ENCODE assay signal across 8 mouse cellular contexts in genomic region chr8:95242826-95243571, GRCm38 (mm10). TPM values are rescaled to one million over a fixed set of nuclear protein-coding genes. Genes with fewer than 3 reads are reported as not detected.
DNase-seq lines count a peak whose midpoint lies in the region; ATAC-seq lines count a peak whose summit lies in the region.

No protein-coding gene starts in this region.

- peak; percentile 72 to 84 for DNase-seq in adrenal gland, adult (ENCODE audit: inconsistent age in 2 of 2, low spot score in 1 of 2)
- DNase-seq in adrenal gland, postnatal 4 days (ENCODE audit: low spot score in 2 of 2): no peak
- peak; percentile 78 for DNase-seq in brain, adult 2 months (ENCODE audit: low read depth, low spot score)
- peak; percentile 70 to 74 for DNase-seq in layer of hippocampus, postnatal 36 days
- DNase-seq in retina, embryonic 14.5 days (ENCODE audit: low spot score): peak; percentile 63
- DNase-seq in spleen, adult 12 weeks (ENCODE audit: low spot score): no peak
- DNase-seq in urinary bladder, postnatal 4 days (ENCODE audit: low spot score in 2 of 2): no peak

- ATAC-seq in hindbrain, embryonic 15.5 days (ENCODE audit: low FRiP score, low read depth): peak; percentile 89

- H3K36me3 ChIP-seq in hindbrain, embryonic 15.5 days: no peaks in the 10 kb centered on the region

- H3K4me1 ChIP-seq in hindbrain, embryonic 15.5 days (replicated peaks): peaks cover 36% of the 10 kb centered on the region

- 11% methylated on average over 12 of the region's 12 CpGs for WGBS in hindbrain, embryonic 15.5 days

- H3K9ac ChIP-seq in hindbrain, embryonic 15.5 days: 0 out of 2 replicates have a peak overlapping the region, but pooled peaks have one; percentile 21

- no peak overlapping the region for H3K4me3 ChIP-seq in hindbrain, embryonic 15.5 days

- H3K9me3 ChIP-seq in hindbrain, embryonic 15.5 days: no peaks in the 10 kb centered on the region

- peak overlapping the region; percentile 94 for H3K27ac ChIP-seq in hindbrain, embryonic 15.5 days (replicated peaks)

- H3K27me3 ChIP-seq in hindbrain, embryonic 15.5 days: no peaks in the 10 kb centered on the region

- H3K4me2 ChIP-seq in hindbrain, embryonic 15.5 days: peak overlapping the region; percentile 36

RNA-seq across cellular contexts. Expression of gene Kifc3, which starts 40.4 kb away (rescaled TPM):
- total RNA-seq in adrenal gland, postnatal 4 days (2021): 100 to 1,000 TPM; 116 to 117 TPM
- 26.5 and 30.2 TPM in 2 replicates for polyA plus RNA-seq in hindbrain, embryonic 15.5 days (2015; fragmentation: Nextera tagmentation; extraction: Ambion mirVana)
- 10 to 100 TPM; 61.4 to 62.0 TPM for total RNA-seq in layer of hippocampus, postnatal 36 days (2021)

Comparison
In these comparisons a context has a peak if more than half of its experiments do, and no peak if none do; other contexts are left out.
1. DNase-seq: peak in adrenal gland, adult (2 of 2), brain, adult 2 months (single experiment), layer of hippocampus, postnatal 36 days (2 of 2) and retina, embryonic 14.5 days (single experiment); none in adrenal gland, postnatal 4 days (0 of 2), spleen, adult 12 weeks (single experiment) and urinary bladder, postnatal 4 days (0 of 2).